Mouse (Mus musculus): ENCODE results near the gene Gm20388.

The Gm20388 gene

GRCm38 (mm10) chr8:121932668-121933520 is 2022.3 kb downstream of the Gm20388 start:
- no peak for DNase-seq (ENCODE audit: low read depth, low spot score)

GRCm38 (mm10) chr8:121934506-121934905 is 2023.9 kb downstream of the Gm20388 start:
- peak; percentile 51 for DNase-seq (ENCODE audit: low read depth, low spot score)

GRCm38 (mm10) chr8:121934923-121935322 is 2024.3 kb downstream of the Gm20388 start:
- DNase-seq (ENCODE audit: low read depth, low spot score) = no peak

DNA sequence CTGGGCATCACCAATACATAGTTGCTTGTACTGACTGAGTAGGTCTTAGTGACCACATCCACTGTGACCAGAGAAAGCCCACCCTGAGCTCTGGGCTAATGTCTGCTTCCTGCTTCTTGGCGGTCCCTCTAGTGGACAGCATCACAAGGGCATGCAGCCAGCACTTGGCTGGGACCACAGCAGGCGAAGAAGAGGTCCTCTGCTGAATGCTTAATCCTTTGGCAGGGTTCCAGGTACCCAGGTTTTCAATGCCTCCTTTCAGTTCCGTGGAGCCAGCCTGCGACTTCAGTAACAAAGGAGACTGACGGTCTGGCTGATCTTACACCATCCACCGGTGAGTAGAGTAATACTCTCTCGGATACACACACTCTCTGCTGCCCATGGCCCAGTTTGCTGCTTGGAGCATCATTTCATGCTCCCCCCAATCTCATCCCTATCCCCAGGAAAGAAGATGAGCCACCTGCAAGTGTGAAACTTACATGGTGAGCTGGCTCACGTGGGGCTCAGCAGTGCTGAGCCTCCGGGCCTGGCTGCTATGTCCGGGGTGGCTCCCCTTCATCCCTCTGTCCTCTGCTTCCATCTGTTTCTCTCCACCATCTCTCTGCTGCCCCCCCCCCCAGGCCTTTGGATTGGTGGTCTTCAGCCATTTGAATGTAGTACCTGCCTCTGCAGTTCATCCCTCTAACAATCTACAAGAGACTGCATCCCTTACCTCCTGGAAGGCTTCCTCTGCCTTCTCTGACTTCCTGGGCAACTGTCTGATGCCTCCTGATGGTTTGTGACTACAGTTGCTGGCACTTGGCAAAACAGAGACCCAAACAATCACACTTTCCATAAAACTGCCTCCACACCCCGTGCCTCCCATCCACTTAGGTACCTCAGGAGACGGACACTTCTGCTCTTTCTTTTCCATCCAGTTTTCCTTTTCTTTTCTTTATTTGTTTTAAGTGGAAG is 2025.0 kb downstream of the Gm20388 start:
- DNase-seq (ENCODE audit: low read depth, low spot score) = peak; percentile 91

GRCm38 (mm10) chr8:121936391-121936790 is 2025.8 kb downstream of the Gm20388 start:
- DNase-seq (ENCODE audit: low read depth, low spot score) = no peak

GRCm38 (mm10) chr8:121938732-121939131 is 2028.1 kb downstream of the Gm20388 start:
- no peak for DNase-seq (ENCODE audit: low read depth, low spot score)

- no peak for DNase-seq (ENCODE audit: low read depth, low spot score)
Observed at GRCm38 (mm10) chr8:121943057-121943540, 2032.5 kb downstream of the Gm20388 start.

DNA sequence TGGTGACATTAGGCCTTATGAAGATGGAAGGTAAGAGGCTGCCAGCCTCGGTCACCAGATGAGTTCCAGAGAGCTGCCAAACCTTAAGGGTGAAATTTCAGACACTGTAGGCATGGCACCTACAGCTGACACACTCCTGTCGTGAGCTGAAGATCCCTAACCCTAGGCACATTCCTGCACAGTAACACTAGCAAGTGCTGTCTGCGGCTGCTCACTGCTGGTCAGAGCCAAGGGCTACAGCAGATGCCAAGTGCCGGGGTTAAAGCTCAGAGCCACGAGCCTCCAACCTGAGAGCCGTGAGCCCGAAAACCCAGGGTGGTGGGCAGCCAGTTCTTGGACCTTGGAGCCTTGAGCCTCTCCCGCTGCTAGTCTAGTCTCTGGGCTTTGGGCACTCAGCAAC is 2033.1 kb downstream of the Gm20388 start:
- no peak for DNase-seq (ENCODE audit: low read depth, low spot score)

DNA sequence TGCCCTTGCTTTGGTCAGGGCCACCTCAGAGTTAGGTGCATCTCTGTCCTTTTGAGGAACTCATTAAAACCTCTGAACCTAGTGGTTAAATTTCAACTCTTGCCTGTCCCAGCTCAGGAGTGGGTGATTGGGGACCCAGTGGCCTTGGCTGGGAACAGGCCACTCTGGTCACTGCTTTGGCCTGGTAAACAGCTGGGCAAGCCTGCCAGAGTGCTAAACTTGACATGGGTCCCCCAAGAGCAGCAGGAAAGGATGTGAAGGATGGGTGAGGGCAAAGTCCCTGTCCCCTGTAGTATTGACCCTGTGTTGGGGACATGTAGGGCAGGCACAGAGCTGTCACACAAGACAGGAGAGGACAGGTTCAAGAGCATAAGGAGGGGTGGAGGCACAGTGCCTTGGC is 2034.2 kb downstream of the Gm20388 start, which contains the start of gene Car5a:
TSS of gene Car5a (minus strand) at position 74 of the 400 bp plus-strand sequence.
- DNase-seq (ENCODE audit: low read depth, low spot score) = no peak

- no peak for DNase-seq (ENCODE audit: low read depth, low spot score)
Observed at GRCm38 (mm10) chr8:121946351-121946750, 2035.7 kb downstream of the Gm20388 start.

- no peak for DNase-seq (ENCODE audit: low read depth, low spot score)
Observed at GRCm38 (mm10) chr8:121947047-121947752, 2036.6 kb downstream of the Gm20388 start.

GRCm38 (mm10) chr8:121947753-121948141 is 2037.1 kb downstream of the Gm20388 start:
- DNase-seq (ENCODE audit: low read depth, low spot score) = peak; percentile 71

- DNase-seq (ENCODE audit: low read depth, low spot score) = no peak
Observed at GRCm38 (mm10) chr8:121948321-121949145, 2037.9 kb downstream of the Gm20388 start.

DNA sequence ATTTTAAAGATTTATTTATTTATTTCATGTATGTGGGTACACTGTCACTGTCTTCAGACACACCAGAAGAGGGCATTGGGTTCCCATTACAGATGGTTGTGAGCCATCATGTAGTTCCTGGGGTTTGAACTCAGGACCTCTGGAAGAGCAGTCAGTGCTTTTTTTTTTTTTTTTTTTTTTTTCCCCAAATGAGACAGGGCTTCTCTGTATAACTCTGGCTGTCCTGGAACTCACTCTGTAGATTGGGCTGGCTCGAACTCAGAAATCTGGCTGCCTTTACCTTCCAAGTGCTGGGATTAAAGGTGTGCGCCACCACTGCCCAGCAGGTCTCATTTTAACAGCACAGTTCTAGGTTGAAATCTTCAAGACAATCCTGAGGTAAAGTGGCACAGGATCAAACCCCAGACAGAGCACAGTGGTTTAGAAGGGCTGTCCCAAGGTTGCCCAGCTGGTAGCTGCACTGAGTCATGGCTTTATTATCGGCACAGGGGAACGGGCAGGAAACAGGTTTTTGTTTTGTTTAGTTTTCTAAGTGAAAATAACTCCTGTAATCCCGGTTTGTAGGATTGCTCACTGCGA is 2038.7 kb downstream of the Gm20388 start, which contains the start of gene Banp:
TSS of gene Banp (plus strand) at position 529 of the 579 bp plus-strand sequence.
- DNase-seq (ENCODE audit: low read depth, low spot score) = no peak

DNA sequence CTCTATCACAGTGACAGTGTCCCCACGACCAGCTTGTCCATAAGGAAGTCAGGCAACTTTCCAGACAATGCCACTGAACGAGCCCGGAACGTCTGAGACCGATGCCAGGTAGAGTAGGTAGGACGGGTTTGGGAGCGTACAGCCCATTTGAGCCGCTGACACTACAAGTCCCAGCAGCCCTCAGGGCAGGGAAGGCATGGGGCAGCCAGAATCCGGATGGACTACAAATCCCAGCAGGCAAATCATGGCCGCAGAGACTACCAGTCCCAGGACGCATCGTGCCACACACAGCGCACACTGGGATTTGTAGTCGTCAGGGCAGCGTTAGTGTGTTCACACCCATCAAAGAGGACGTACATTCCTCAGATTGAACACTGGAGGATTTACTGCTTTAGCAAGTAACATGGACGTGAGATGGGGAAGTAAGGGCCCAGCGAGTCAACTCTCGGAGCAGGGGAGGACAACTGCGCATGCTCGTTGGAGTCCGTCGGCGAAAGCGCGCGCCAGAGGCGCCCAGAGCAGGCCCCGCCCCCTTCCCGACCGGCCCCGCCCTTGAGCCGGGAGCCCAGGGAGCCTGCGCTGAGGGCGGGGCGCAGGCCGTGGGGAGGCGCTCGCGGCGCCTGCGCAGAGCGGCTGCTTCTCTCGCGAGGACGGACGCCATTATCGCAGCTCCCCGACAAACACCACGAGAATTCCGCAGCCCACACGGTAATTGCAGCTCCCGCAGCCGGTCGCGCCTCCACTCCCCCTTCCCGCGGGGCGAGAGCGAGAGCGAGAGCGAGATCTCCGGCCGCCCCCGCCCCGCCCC is 2039.5 kb downstream of the Gm20388 start:
- peak; percentile 100 for DNase-seq (ENCODE audit: low read depth, low spot score)

- DNase-seq (ENCODE audit: low read depth, low spot score) = peak; percentile 59
Observed at GRCm38 (mm10) chr8:121950749-121951655, 2040.4 kb downstream of the Gm20388 start.

DNA sequence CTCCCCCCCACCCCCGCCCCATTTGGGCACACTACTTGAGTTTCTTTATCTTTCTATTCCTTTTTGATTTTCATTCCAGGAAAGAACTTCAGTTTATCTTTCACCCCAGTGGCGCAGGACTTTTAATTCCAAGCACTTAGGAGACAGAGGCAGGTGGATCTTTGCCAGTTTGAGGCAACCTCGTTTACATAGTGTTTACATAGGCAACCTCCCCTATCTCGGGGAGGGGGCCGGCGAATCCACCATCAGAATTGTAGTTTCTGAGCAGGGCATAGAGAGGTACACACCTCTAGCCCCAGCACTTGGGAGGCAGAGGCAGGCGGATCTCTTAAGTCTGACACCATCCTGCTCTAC is 2041.0 kb downstream of the Gm20388 start:
- no peak for DNase-seq (ENCODE audit: low read depth, low spot score)

DNA sequence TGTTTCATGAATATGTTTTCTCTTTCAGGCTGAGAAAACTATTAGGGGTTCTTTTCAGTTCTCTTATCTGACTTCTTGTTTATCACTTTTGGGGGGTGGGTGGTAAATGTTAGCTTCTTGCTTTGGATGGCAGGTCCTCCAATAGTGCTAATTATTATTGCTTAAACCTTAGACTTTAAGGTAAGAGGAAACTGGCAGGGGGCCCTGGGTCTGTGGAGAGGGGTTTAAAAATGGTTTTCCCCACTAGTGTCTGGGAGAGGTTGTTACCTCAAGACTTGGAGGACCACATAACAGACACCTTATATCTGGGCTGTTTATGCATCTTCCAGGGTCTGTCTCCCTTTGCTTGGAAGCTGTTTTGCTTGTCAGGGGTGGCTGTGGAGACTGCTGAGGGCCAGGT is 2041.5 kb downstream of the Gm20388 start:
- DNase-seq (ENCODE audit: low read depth, low spot score) = no peak
